Mouse (Mus musculus): Measurements from ENCODE around the gene Psme3.
"Not testable (repeated sequence)": the region's sequence is repeated elsewhere in the genome, so short reads cannot be mapped to it uniquely, and the experiment has no call there.

GRCm38 (mm10) chr11:101330961-101331360 is 14.9 kb downstream of the Psme3 start:
- not testable (repeated sequence) for TF ChIP-seq CTCF, EP300 (IDR thresholded peaks at IDR 0.05; ENCODE audit: low read depth)
